Mouse (Mus musculus) cerebellum, adult 2 months (tissue): Measurements from ENCODE around the gene Kmt2d. TPM values are rescaled to one million over a fixed set of nuclear protein-coding genes. Genes with fewer than 3 reads are reported as not detected.

Experiments used
- DNase-seq, 2 experiments: peaks; one replicate each; pipeline ENCODE4 v3.0.0; 2021
- H3K27ac ChIP-seq: fragments of 200-500 bp; 2 replicates; pipeline ENCODE4 v1.5.1; 2012; ENCODE audit warnings: low read length, control low read depth, inconsistent platforms; ENCODE audit not compliant: insufficient read depth
- H3K27me3 ChIP-seq: fragments of 200-500 bp; 2 replicates; pipeline ENCODE4 v1.6.1; 2012; ENCODE audit warnings: inconsistent platforms, mild to moderate bottlenecking, low read length, moderate library complexity; ENCODE audit not compliant: control insufficient read depth, insufficient read depth
- H3K4me1 ChIP-seq: fragments of 200-500 bp; 2 replicates; pipeline ENCODE4 v1.6.1; 2011; ENCODE audit warnings: low read length; ENCODE audit not compliant: control insufficient read depth, insufficient read depth
- H3K4me3 ChIP-seq: fragments of 200-500 bp; replicated peaks from 2 replicates; pipeline ENCODE3; 2011; ENCODE audit warnings: mild to moderate bottlenecking, low read depth, low read length, control low read depth; ENCODE audit not compliant: insufficient read depth
- CTCF ChIP-seq: fragments of 200-500 bp; IDR thresholded peaks from 2 replicates; pipeline ENCODE4 v1.5.1; 2011; ENCODE audit warnings: low read depth, mild to moderate bottlenecking, control low read depth, low read length, moderate library complexity, borderline replicate concordance; ENCODE audit not compliant: insufficient read depth
- POLR2A ChIP-seq: fragments of 200-500 bp; IDR thresholded peaks from 2 replicates; pipeline ENCODE4 v1.6.1; 2011; ENCODE audit warnings: low read length, control low read depth, borderline replicate concordance; ENCODE audit not compliant: insufficient read depth
- WGBS: fragments of 180-500 bp; shearing (Covaris S2); methylation state at CpG from one replicate; pipeline ENCODE4 v1.1.7; 2018; 5-methylcytosine and 5-hydroxymethylcytosine counted together
- polyA plus RNA-seq: library from polyadenylated mRNA; depleted of rRNA; stranded (reverse); fragments of >200 nt; gene quantifications from 2 replicates; pipeline ENCODE4 v1.2.3, GENCODE M21; 2012

Kmt2d gene
- polyA plus RNA-seq, 1 experiment, result 49.9 TPM

- WGBS, result under 1% methylated on average over 47 of the region's 48 CpGs
- H3K27ac ChIP-seq, result peak overlapping the region; percentile 53
- peak overlapping the region; percentile 72 for H3K4me3 ChIP-seq
- no peaks in the 10 kb centered on the region for H3K4me1 ChIP-seq
- peak; percentile 94 to 96 for DNase-seq
- TF ChIP-seq POLR2A, result peak; percentile 24; the same call in 1 of the 2 replicates
- peak; percentile 8; the same call in 1 of the 2 replicates for TF ChIP-seq CTCF
- no peaks in the 10 kb centered on the region for H3K27me3 ChIP-seq
Measured at GRCm38 (mm10) chr15:98880978-98881655, 10.1 kb upstream of the Kmt2d start.

- H3K27me3 ChIP-seq, result no peaks in the 10 kb centered on the region
- WGBS, result 11% methylated on average over 3 of the region's 3 CpGs
- no peak for TF ChIP-seq POLR2A
- peak; percentile 65; the same call in 1 of the 2 replicates for TF ChIP-seq CTCF
- H3K4me3 ChIP-seq, result no peak overlapping the region
- H3K27ac ChIP-seq, result no peak overlapping the region
- no peaks in the 10 kb centered on the region for H3K4me1 ChIP-seq
- peak; percentile 58 to 73 for DNase-seq
Measured at GRCm38 (mm10) chr15:98877331-98877730, 6.3 kb upstream of the Kmt2d start.

GRCm38 (mm10) chr15:98871916-98872888, 1.2 kb upstream of the Kmt2d start:
- Histone ChIP-seq H3K4me3 (peak overlapping the region; percentile 90), H3K27ac (peak overlapping the region; percentile 100), H3K27me3 (no peaks in the 10 kb centered on the region), H3K4me1 (peaks cover 10% of the 10 kb centered on the region)
- WGBS, result 1% methylated on average over 51 of the region's 51 CpGs
- peak; percentile 3; the same call in 1 of the 2 replicates for TF ChIP-seq CTCF
- peak; percentile 26; the same call in 1 of the 2 replicates for TF ChIP-seq POLR2A
- DNase-seq, result peak; percentile 93 to 97

GRCm38 (mm10) chr15:98870179-98871069, 580 bp downstream of the Kmt2d start:
- H3K27me3 ChIP-seq, result no peaks in the 10 kb centered on the region
- peak overlapping the region; percentile 100 for H3K27ac ChIP-seq
- H3K4me3 ChIP-seq, result peak overlapping the region; percentile 90
- peaks cover 19% of the 10 kb centered on the region for H3K4me1 ChIP-seq
- TF ChIP-seq POLR2A, result no peak
- no peak for TF ChIP-seq CTCF
- 1% methylated on average over 16 of the region's 16 CpGs for WGBS
- peak; percentile 67 to 78 for DNase-seq

- Histone ChIP-seq H3K27ac (peak overlapping the region; percentile 45; the same call in 1 of the 2 replicates), H3K4me1 (peaks cover 26% of the 10 kb centered on the region), H3K4me3 (peak overlapping the region; percentile 90), H3K27me3 (no peaks in the 10 kb centered on the region)
- DNase-seq, result peak; percentile 40 to 44
- TF ChIP-seq CTCF (no peak), POLR2A (no peak)
- 1% methylated on average over 8 of the region's 8 CpGs for WGBS
Measured at GRCm38 (mm10) chr15:98869342-98870178, 1.4 kb downstream of the Kmt2d start.

GRCm38 (mm10) chr15:98868346-98869063, 2.5 kb downstream of the Kmt2d start:
- Histone ChIP-seq H3K4me1 (peaks cover 26% of the 10 kb centered on the region), H3K27me3 (no peaks in the 10 kb centered on the region), H3K27ac (no peak overlapping the region), H3K4me3 (peak overlapping the region; percentile 90)
- TF ChIP-seq POLR2A (no peak), CTCF (no peak)
- DNase-seq, result peak in 1 of 2 experiments; percentile 19
- WGBS, result 5% methylated on average over 11 of the region's 11 CpGs
